Mouse (Mus musculus) lung, adult 2 months (tissue): ENCODE results near the gene Gin1. TPM values are rescaled to one million over a fixed set of nuclear protein-coding genes. Genes with fewer than 3 reads are reported as not detected.

Source experiments
- DNase-seq: peaks from one replicate; pipeline ENCODE4 v3.0.0; 2022
- H3K4me1 ChIP-seq: fragments of 200-500 bp; 2 replicates; pipeline ENCODE4 v1.6.1; 2011; ENCODE audit warnings: low read length; ENCODE audit not compliant: control insufficient read depth, insufficient read depth
- H3K4me3 ChIP-seq: fragments of 200-500 bp; replicated peaks from 2 replicates; pipeline ENCODE3; 2011; ENCODE audit warnings: low read depth, mild to moderate bottlenecking, control low read depth, low read length; ENCODE audit errors: extremely low read depth
- CTCF ChIP-seq: fragments of 200-500 bp; IDR thresholded peaks from 2 replicates; pipeline ENCODE4 v1.5.1; 2011; ENCODE audit warnings: mild to moderate bottlenecking, low read length, control low read depth; ENCODE audit not compliant: insufficient read depth
- POLR2A ChIP-seq: fragments of 200-500 bp; IDR thresholded peaks from 2 replicates; pipeline ENCODE4 v1.6.1; 2011; ENCODE audit warnings: low read depth, mild to moderate bottlenecking, control low read depth, low read length, borderline replicate concordance; ENCODE audit errors: extremely low read depth
- WGBS: fragments of 180-500 bp; shearing (Covaris S2); methylation state at CpG from one replicate; pipeline ENCODE4 v1.1.7; 2018; 5-methylcytosine and 5-hydroxymethylcytosine counted together
- polyA plus RNA-seq: library from polyadenylated mRNA; depleted of rRNA; stranded (reverse); fragments of >200 nt; gene quantifications from 2 replicates; pipeline ENCODE4 v1.2.3, GENCODE M21; 2012; rRNA removed

The Gin1 gene
- polyA plus RNA-seq, 1 experiment: 1.8 TPM

- TF ChIP-seq CTCF: no peak
- TF ChIP-seq POLR2A: no peak
- whole genome bisulfite sequencing: 54% methylated on average over 5 of the region's 5 CpGs
Observed at GRCm38 (mm10) chr1:97822203-97822602, 52.2 kb downstream of the Gin1 start.

DNA sequence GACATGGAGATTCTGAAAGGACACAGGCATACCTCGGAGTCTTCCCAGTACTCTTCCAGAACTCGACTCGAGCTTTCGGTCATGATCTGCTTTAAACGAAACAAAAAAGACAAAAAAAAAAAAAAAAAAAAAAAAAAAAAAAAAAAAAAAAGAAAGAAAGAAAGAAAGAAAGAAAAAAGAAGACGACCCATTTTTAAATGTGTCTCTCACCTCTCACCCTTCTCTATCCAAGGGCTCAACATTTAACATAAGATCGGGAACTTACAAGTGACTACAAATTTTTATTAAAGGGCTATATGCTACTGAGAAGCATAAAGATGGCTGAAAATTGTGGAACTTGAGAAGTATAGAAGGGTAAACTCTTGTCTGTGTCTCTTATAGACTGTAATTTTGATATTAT, 52.9 kb downstream of the Gin1 start:
- 95% methylated on average over 7 of the region's 7 CpGs for WGBS
- no peak for DNase-seq
- TF ChIP-seq POLR2A (no peak), CTCF (no peak)
- no peak overlapping the region for H3K4me3 ChIP-seq
- H3K4me1 ChIP-seq: peaks cover 5% of the 10 kb centered on the region; the same call in 1 of the 2 replicates

More at GRCm38 (mm10) chr1:97822203-97822602, 52.2 kb downstream of the Gin1 start:
- Histone ChIP-seq H3K4me3 (no peak overlapping the region), H3K4me1 (peaks cover 5% of the 10 kb centered on the region; the same call in 1 of the 2 replicates)
- DNase-seq: no peak

DNA sequence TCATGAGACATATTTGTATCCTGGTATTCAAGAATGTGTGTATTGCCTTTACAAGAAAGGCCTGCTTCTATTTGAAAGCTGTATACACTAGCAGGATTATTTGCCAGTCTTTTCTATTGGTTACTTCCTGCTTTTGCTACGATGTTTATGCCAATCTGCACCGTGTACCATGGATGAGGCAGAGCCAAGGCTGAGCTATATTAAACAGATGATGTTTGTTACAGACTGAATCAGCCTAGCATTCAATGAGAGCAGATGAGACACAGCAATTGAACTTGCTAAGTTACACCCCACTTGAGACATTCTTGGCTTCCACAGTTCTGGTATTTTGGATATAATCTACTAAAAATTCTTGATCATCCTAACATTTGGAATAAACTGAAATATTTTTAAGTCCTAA, 57.6 kb downstream of the Gin1 start:
- no peak for DNase-seq
- 35% methylated on average over 2 of the region's 2 CpGs for WGBS
- H3K4me1 ChIP-seq: no peaks in the 10 kb centered on the region; the same call in 1 of the 2 replicates
- TF ChIP-seq CTCF (no peak), POLR2A (no peak)
- H3K4me3 ChIP-seq: no peak overlapping the region

GRCm38 (mm10) chr1:97828087-97828486, 58.1 kb downstream of the Gin1 start:
- 79% methylated on average over 5 of the region's 5 CpGs for WGBS
- Histone ChIP-seq H3K4me1 (no peaks in the 10 kb centered on the region; the same call in 1 of the 2 replicates), H3K4me3 (no peak overlapping the region)
- TF ChIP-seq CTCF (no peak), POLR2A (no peak)
- no peak for DNase-seq

DNA sequence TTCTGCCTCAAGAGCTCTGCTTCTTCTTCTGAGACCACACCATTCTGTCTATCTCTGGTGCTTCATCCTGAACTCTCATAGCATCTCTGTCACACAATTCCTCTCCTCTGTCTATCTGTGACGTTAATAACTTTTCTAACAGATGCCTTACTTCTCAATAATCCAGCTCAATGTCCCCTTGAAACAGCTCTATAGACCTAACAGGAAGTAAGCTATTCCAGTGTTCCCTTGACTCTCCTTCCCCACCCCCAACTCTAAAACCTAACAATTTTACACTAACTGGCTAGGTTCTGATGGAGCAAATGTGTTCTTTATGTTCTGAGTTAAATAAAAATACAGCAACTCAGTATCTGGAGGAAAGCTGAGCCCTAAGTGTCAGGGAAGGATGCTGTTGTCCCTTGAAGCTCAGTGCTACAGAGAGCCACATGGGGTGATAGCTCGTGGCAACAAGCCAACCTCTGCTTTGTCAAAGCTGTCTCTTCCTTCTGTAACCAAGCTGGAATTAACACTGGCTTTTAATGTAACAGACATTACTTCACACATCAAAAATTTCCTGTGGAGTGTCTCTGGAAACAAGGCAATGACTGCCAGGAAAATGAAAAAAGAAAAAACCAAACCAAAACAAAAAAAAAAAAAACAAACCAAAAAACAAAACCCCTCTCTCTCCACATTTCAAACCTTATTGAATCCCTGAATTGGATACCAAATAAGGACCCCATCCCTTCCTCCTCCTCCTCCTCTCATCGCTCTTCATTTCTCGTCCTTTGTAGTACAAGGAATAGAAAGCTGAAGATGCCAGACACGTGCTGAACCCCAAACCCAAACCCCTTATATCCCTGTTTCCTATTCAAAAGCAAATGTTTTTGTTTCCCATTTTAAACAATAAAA, 63.7 kb downstream of the Gin1 start:
- 44% methylated on average over 5 of the region's 5 CpGs for WGBS
- no peak overlapping the region for H3K4me3 ChIP-seq
- peaks cover 3% of the 10 kb centered on the region for H3K4me1 ChIP-seq
- DNase-seq: no peak
- TF ChIP-seq CTCF (no peak), POLR2A (no peak)

DNA sequence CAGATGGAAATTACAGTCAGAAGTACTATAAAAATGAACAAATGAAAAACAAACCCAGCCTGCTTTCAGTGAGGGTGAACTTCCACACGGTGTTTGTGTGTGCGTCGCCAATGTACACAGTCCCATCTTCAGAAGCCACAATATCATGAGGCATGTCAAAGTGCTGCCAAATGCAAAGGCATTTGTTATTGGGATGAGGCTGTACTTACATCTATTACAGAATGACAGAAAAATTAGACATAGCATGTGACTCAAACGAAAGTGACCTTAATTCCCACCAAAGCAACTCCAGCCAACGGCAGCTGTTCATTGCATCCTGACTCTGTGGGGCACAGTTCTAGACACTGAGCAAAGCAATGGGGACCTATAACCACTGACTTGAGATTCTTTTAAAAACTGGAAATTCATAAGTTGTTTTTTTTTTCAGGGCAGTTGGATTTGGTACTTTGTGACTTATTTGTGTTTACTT, 64.4 kb downstream of the Gin1 start:
- no peak for DNase-seq
- H3K4me1 ChIP-seq: peaks cover 3% of the 10 kb centered on the region
- H3K4me3 ChIP-seq: no peak overlapping the region
- 42% methylated on average over 5 of the region's 5 CpGs for WGBS
- TF ChIP-seq POLR2A: no peak
- no peak for TF ChIP-seq CTCF

Other genes starting within 250 kb of the Gin1 start
- gene D1Ertd622e, start 108.1 kb upstream of the Gin1 start, polyA plus RNA-seq: 12.0 and 13.7 TPM in 2 replicates
- gene Ppip5k2, start 239 bp downstream of the Gin1 start, polyA plus RNA-seq: 3.0 and 4.3 TPM in 2 replicates